Mouse (Mus musculus) heart, embryonic 12.5 days (tissue): Measurements from ENCODE around the gene Nrarp. TPM values are rescaled to one million over a fixed set of nuclear protein-coding genes. Genes with fewer than 3 reads are reported as not detected.
A peak's percentile ranks its signal among the peaks of the same experiment; 100 is the strongest.

Experiments used
- ATAC-seq: fragments of 200-750 bp; cut with Nextera tagmentation; 2 replicates; pipeline ENCODE4 v1.8.0; 2017; ENCODE audit warnings: moderate TSS enrichment, moderate library complexity; ENCODE audit not compliant: insufficient number of reproducible peaks, low FRiP score
- H3K27ac ChIP-seq: fragments of 300-500 bp; sonication (generic); 2 replicates; pipeline ENCODE4 v1.5.1; 2016; ENCODE audit warnings: mild to moderate bottlenecking, moderate library complexity; ENCODE audit not compliant: poor library complexity, severe bottlenecking
- H3K27me3 ChIP-seq: fragments of 300-500 bp; sonication (generic); replicated peaks from 2 replicates; pipeline ENCODE4 v1.6.1; 2016; ENCODE audit warnings: mild to moderate bottlenecking, moderate library complexity
- H3K36me3 ChIP-seq: fragments of 300-500 bp; sonication (generic); 2 replicates; pipeline ENCODE4 v1.6.1; 2016; ENCODE audit warnings: mild to moderate bottlenecking, moderate library complexity
- H3K4me1 ChIP-seq: fragments of 300-500 bp; sonication (generic); replicated peaks from 2 replicates; pipeline ENCODE4 v1.6.1; 2016; ENCODE audit warnings: mild to moderate bottlenecking
- H3K4me2 ChIP-seq: fragments of 300-500 bp; sonication (generic); 2 replicates; pipeline ENCODE4 v1.6.1; 2016; ENCODE audit warnings: mild to moderate bottlenecking, moderate library complexity
- H3K4me3 ChIP-seq: fragments of 300-500 bp; sonication (generic); 2 replicates; pipeline ENCODE4 v1.5.1; 2016; ENCODE audit warnings: mild to moderate bottlenecking
- H3K9ac ChIP-seq: fragments of 300-500 bp; sonication (generic); 2 replicates; pipeline ENCODE4 v1.6.1; 2016; ENCODE audit warnings: mild to moderate bottlenecking, moderate library complexity
- H3K9me3 ChIP-seq: fragments of 300-500 bp; sonication (generic); replicated peaks from 2 replicates; pipeline ENCODE4 v1.6.1; 2016; ENCODE audit warnings: mild to moderate bottlenecking, moderate library complexity
- WGBS: fragments of 180-500 bp; shearing (Covaris S2); methylation state at CpG from one replicate; pipeline ENCODE4 v1.1.7; 2016; 5-methylcytosine and 5-hydroxymethylcytosine counted together
- polyA plus RNA-seq: library from polyadenylated mRNA; unstranded; fragments of >200 nt; fragmentation: Nextera tagmentation; extraction: Ambion mirVana; gene quantifications from 2 replicates; pipeline ENCODE4 v1.2.1, GENCODE M21; 2016

Nrarp gene
- polyA plus RNA-seq, 1 experiment from 2014 or later: 10.8 TPM

DNA sequence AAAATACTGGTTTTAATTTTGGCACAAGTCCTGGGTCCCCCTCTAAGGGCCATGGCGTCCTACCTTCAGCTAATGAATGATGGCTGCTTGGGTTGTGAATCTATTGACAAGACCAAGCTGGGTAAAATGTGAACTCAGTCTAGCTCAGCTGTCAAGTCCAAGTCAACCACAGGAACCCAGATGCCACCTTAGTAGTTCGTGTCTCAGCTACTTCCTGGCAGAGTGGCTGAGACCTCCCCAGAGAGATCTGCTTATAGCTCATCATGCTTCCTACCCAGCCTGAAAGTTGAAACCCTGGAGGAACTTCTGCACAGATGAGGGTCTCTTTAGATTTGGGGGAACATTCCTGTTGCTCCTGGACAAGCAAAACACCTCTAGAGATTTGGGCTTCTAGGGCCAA lies 2.8 kb downstream of the Nrarp start:
- no peaks in the 10 kb centered on the region for H3K9me3 ChIP-seq
- H3K36me3 ChIP-seq: no peaks in the 10 kb centered on the region
- 72% methylated on average over 2 of the region's 2 CpGs for WGBS
- peaks cover 31% of the 10 kb centered on the region for H3K27me3 ChIP-seq
- no peak for ATAC-seq
- no peak overlapping the region for H3K9ac ChIP-seq
- H3K4me1 ChIP-seq: peaks cover 28% of the 10 kb centered on the region
- H3K4me3 ChIP-seq: no peak overlapping the region
- no peak overlapping the region for H3K27ac ChIP-seq
- H3K4me2 ChIP-seq: peak overlapping the region; percentile 56

DNA sequence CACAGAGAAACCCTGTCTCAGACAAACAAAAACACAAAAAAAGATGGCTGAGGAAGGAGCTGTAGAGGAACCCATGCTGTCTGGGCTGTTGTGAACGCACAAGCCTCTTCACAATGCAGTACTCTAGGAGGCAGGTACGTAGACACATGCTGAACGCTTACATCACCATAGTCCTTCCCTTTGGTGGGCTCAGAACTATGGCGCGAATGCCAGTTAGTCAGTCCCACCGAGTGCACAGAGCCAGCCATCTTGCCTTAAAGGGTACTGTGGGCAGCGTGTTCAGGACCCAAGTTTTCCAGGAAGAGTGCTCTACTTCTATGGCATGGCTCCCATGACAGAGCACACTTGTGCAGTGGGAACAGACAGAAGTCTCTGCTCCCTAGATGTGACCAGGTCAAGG lies 3.9 kb downstream of the Nrarp start:
- Histone ChIP-seq H3K4me2 (no peak overlapping the region), H3K27me3 (peaks cover 22% of the 10 kb centered on the region), H3K9me3 (no peaks in the 10 kb centered on the region), H3K36me3 (no peaks in the 10 kb centered on the region), H3K9ac (no peak overlapping the region), H3K4me3 (no peak overlapping the region), H3K4me1 (peaks cover 22% of the 10 kb centered on the region), H3K27ac (no peak overlapping the region)
- WGBS: 93% methylated on average over 7 of the region's 7 CpGs
- no peak for ATAC-seq

DNA sequence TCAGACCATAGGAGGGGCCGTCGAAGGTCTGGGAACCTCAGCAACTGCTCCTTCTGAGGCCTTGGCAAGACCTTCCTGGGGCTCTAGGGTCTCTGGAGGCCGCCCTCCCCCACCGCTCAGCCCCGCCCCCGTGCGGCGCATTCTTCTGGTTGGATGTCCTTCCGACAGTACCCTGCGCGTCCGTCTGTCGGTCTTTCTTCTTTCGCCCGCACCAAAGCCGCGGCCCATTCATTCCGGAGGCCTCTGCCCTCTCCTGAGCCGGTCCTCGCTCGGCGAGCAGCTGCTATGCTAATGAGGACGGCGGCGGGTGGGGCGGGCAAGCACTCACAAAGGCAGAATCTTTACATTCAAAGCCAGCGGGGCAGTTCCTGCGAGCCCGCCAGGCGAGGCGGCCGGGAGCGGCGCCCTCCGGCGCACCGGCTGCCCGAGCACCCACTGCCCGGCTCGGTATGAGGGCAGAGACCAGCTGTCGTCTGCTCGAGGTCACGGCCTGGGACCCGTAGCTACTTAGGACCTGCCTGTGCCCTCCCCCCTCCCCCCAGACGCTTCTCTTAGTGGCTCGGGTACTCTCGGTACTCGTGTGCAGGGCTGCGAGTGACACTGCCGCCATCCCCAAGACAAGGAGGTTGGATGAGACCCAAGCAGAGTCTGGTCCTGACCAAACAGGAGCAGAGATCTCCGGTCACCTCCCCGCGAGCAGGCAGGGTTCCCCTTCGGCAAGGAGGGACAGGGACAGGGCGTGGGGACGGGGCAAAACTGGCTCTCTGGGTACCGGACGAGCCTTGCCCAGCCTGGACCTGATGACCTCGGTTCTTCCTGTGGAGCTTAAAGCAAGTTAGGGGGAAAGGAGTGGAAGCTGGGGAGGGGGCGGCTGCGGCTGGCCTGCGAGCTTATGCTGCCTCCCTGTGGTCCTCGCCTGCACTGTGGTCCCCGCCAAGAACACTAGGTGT lies 5.3 kb downstream of the Nrarp start:
- Histone ChIP-seq H3K27me3 (peaks cover 16% of the 10 kb centered on the region), H3K36me3 (no peaks in the 10 kb centered on the region), H3K27ac (peak overlapping the region; percentile 73; the same call in 1 of the 2 replicates), H3K4me1 (peaks cover 15% of the 10 kb centered on the region), H3K4me3 (peak overlapping the region; percentile 56), H3K9me3 (no peaks in the 10 kb centered on the region), H3K4me2 (peak overlapping the region; percentile 95), H3K9ac (peak overlapping the region; percentile 66)
- under 1% methylated on average over 64 of the region's 64 CpGs for WGBS
- ATAC-seq: peak; percentile 68

DNA sequence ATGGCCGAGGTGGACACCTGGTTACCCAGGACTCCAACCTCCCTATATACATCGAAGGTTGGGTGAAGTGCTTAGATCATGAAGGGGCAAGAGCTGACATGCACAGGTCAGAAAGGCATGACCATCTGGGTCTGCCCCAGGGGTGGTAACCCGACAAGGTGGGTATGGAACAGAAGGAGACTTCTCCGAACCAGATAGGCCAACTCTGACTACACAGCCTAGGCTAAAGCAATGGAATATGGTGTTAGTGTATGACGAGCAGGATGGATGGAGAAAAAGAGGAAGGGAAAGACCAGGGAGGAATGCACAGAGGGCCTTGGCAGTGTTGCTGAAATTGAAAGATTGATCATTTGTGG lies 6.0 kb downstream of the Nrarp start:
- H3K4me1 ChIP-seq: peaks cover 15% of the 10 kb centered on the region
- H3K4me2 ChIP-seq: peak overlapping the region; percentile 95
- 30% methylated on average over 5 of the region's 5 CpGs for WGBS
- H3K27ac ChIP-seq: no peak overlapping the region
- no peaks in the 10 kb centered on the region for H3K9me3 ChIP-seq
- H3K27me3 ChIP-seq: peaks cover 16% of the 10 kb centered on the region
- H3K9ac ChIP-seq: 0 out of 2 replicates have a peak overlapping the region, but pooled peaks have one; percentile 66
- H3K36me3 ChIP-seq: no peaks in the 10 kb centered on the region
- peak overlapping the region; percentile 56 for H3K4me3 ChIP-seq
- no peak for ATAC-seq

DNA sequence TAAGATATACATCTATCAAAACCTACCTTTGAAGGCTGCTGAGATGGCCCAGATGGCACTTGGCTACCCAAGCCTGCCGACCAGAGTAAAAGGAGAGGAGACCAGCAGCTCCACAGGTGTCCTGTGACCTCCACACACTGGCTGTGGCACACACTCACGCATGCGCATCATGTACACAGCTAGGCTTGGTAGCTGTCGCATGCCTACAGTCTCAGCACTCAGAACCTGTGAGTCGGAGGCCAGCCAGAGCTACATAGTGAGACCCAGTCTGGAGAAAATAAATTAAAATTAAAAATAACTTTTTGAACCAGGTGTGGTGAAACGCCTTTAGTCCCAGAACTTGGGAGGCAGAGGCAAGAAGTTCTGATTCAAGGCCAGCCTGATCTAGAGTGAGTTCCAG lies 7.3 kb downstream of the Nrarp start:
- Histone ChIP-seq H3K27me3 (peaks cover 16% of the 10 kb centered on the region), H3K9me3 (no peaks in the 10 kb centered on the region), H3K4me1 (peaks cover 8% of the 10 kb centered on the region), H3K9ac (no peak overlapping the region), H3K36me3 (no peaks in the 10 kb centered on the region), H3K27ac (no peak overlapping the region), H3K4me3 (no peak overlapping the region), H3K4me2 (no peak overlapping the region)
- ATAC-seq: no peak
- 78% methylated on average over 6 of the region's 6 CpGs for WGBS

DNA sequence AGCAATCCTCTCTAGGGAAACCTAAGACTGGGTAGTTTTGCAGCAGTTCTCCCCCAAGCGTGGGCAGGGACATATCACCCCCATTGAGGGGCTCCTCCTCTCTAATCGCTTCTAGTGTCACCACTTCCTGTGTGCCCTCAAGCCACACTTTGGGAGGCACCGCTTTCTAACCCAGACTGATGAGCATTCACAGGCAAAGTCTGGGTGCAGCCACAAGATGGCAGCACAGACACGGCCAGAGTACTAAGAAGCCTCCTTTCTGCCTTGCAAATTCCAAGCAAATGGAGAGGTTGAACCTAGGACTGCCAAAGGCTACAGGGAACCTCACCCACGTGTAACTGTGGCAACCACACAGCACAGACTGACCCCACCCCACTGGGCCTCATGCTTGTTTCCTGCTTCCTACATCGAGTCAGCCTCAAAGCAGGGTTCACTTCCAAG lies 12.8 kb downstream of the Nrarp start:
- H3K4me3 ChIP-seq: no peak overlapping the region
- peak overlapping the region; percentile 51 for H3K4me2 ChIP-seq
- WGBS: 2% methylated on average over 6 of the region's 6 CpGs
- peaks cover 17% of the 10 kb centered on the region for H3K27me3 ChIP-seq
- peak; percentile 61; the same call in 1 of the 2 replicates for ATAC-seq
- no peak overlapping the region for H3K27ac ChIP-seq
- H3K9ac ChIP-seq: no peak overlapping the region
- H3K36me3 ChIP-seq: peaks cover under 1% of the 10 kb centered on the region; the same call in 1 of the 2 replicates
- H3K4me1 ChIP-seq: peaks cover 40% of the 10 kb centered on the region
- H3K9me3 ChIP-seq: no peaks in the 10 kb centered on the region

DNA sequence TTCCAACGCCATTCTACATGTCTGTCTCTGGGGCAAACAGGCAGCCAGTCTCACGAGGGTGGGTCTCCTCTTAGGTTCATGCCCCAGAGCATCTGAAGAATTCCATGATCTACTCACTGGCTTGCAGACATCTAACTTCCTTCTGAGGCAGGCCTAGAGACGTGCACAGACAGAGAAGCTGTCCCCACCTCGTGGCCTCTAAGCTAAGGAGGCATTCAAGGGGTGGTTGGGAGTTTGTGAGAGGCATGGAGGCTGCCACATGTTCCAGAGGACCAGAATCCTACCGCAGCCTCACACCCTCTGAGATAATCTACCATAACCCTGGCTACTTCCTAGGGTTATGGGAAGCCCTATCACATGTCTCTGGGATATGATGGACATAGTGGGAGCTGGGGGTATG lies 13.4 kb downstream of the Nrarp start:
- 0 out of 2 replicates have a peak overlapping the region, but pooled peaks have one; percentile 14 for H3K27ac ChIP-seq

DNA sequence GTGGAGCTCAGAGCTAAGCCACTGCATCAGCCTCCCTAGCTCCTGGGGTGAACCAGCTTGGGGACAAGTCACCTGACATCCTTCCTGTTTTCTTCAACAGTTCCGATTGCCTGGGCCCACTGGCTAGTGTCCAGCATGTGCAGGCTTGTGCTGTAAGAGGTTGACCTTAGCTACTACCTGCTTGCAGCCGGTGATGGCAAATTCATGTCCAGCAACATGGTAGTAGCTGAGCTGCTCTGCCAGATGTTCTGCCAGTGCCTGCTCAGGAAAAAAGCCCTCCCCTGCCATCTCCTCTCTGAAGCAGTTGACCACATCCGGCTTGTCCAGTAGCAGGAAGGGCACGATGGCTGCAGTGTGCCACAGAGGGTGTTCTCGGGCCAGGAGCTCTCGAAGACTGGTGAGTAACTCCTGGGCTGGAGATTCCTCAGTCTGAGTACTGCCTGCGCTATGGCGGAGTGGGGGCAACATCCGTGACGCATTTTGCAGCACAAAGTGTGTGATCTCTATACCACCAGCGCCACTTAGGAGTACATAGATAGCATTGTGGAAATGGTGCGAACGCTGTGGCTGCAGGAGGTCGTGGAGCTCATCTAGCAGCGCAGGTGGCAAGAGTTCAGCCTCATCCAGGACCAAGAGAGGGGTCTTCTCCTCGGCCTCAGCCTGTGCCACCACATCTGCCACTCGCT lies 14.1 kb downstream of the Nrarp start:
- Histone ChIP-seq H3K36me3 (peaks cover 10% of the 10 kb centered on the region), H3K27ac (no peak overlapping the region), H3K4me2 (peak overlapping the region; percentile 72), H3K9me3 (no peaks in the 10 kb centered on the region), H3K4me3 (peak overlapping the region; percentile 40), H3K4me1 (peaks cover 42% of the 10 kb centered on the region), H3K27me3 (peaks cover 17% of the 10 kb centered on the region), H3K9ac (peak overlapping the region; percentile 59; the same call in 1 of the 2 replicates)
- no peak for ATAC-seq
- 75% methylated on average over 17 of the region's 17 CpGs for WGBS

More for the DNA sequence above, 13.4 kb downstream of the Nrarp start:
- peaks cover 42% of the 10 kb centered on the region for H3K4me1 ChIP-seq
- no peaks in the 10 kb centered on the region for H3K9me3 ChIP-seq
- H3K4me3 ChIP-seq: no peak overlapping the region
- peaks cover 6% of the 10 kb centered on the region for H3K36me3 ChIP-seq
- H3K9ac ChIP-seq: 0 out of 2 replicates have a peak overlapping the region, but pooled peaks have one; percentile 18
- peak overlapping the region; percentile 72; the same call in 1 of the 2 replicates for H3K4me2 ChIP-seq
- WGBS: 67% methylated on average over 5 of the region's 5 CpGs
- no peak for ATAC-seq
- H3K27me3 ChIP-seq: peaks cover 17% of the 10 kb centered on the region

DNA sequence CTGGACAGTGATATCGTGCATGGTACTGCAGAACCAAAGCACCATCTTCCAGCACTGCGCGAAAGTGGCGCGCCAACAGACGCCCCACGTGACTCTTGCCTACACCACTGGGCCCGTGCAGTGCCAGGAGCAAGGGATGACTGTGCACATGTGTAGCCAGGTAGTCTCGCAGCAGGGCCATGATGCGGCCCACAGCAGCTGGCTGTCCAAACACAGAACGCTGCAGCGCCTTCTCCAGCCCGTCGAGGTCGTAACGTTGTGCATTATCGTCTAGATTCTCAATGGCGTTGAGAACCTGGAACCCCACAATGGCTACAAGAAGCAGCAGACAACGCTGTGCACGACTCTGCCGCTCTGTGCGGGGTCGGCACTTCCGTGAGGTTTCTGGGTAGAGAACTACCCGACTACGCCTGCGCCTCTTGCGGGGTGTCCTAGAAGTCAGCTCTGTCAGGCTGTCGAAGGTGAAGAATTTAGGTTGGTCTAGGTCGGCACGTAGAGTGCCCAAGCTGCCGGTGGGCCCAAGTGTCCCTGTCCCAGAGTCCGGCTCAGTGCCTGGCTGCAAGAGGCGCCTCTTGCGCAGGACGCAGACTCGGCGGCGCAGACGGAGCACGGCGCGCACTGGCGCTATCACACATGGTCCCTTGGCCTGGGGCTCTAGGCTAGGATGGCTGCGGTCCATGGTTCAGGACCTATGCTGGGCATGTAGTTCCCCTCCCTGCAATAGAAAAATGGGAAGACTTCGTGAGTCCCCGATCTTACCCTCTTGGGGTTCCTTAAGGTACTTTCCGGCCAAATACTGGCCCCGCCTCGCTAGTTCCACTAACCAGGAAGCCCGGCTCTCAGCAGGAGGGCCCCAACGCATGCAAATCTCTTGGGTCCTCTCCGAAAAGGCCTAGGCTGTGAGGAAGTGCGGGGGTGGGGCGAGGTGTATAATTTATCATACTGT lies 14.9 kb downstream of the Nrarp start:
- Histone ChIP-seq H3K36me3 (peaks cover 19% of the 10 kb centered on the region), H3K4me1 (peaks cover 42% of the 10 kb centered on the region), H3K9ac (peak overlapping the region; percentile 59), H3K9me3 (no peaks in the 10 kb centered on the region), H3K4me3 (peak overlapping the region; percentile 40), H3K4me2 (peak overlapping the region; percentile 72), H3K27ac (peak overlapping the region; percentile 62; the same call in 1 of the 2 replicates), H3K27me3 (peaks cover 17% of the 10 kb centered on the region)
- ATAC-seq: no peak
- 14% methylated on average over 55 of the region's 55 CpGs for WGBS

DNA sequence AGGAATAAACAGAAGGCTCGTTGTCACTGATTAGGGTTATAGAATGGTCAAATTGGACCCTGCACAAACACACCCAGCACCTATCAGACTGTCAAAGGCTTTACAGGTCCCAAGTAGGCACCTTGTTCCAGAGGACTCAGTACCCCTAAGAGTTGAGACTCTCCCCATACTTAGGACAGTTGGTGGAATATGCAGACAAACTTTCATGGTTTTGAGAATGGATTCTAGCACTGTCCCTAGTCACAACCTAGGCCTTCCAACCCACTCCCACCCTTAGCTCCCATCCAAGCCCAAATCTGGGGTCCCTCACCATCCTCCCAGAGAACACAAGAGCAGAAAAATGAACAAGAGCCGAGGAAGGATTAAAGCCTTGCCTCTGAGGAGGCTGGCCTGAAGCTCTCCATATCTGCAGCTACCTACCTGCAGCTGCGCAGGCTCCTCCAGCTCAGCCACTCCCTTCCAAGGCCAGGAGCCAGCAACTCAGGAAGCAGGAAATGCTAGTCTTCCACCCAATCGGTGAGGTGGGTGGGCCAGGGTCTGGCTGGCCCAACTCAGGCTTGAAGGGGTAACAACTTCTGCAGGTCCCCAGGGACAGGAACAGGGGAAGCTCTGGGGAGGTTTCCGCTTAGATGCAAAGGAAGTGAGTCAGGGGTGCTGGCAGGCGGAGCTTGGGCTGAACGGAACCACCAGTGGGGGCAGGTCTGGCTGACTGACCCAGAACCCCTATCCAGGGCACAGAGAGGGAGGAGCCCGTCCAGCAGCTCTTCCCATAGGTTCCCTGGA lies 15.8 kb downstream of the Nrarp start, which contains the start of gene Tor4a:
Tor4a (minus strand) TSS at position 715 of the 783 bp plus-strand sequence.
- H3K4me3 ChIP-seq: peak within 1 kb of the TSS; percentile 40
- ATAC-seq: peak; percentile 74
- H3K4me1 ChIP-seq: peaks cover 42% of the 10 kb centered on the region
- H3K9me3 ChIP-seq: no peaks in the 10 kb centered on the region
- H3K27ac ChIP-seq: peak within 1 kb of the TSS; percentile 62
- H3K27me3 ChIP-seq: peaks cover 17% of the 10 kb centered on the region
- H3K4me2 ChIP-seq: peak within 1 kb of the TSS; percentile 72
- peaks cover 28% of the 10 kb centered on the region for H3K36me3 ChIP-seq
- WGBS: 5% methylated on average over 8 of the region's 8 CpGs
- H3K9ac ChIP-seq: peak within 1 kb of the TSS; percentile 59
